Mouse (Mus musculus) cortical plate, adult 2 months (tissue): Measurements from ENCODE around the gene Hjurp.

ENCODE experiments used
- CTCF ChIP-seq: fragments of 200-500 bp; IDR thresholded peaks from 2 replicates; pipeline ENCODE4 v1.5.1; 2011; ENCODE audit warnings: mild to moderate bottlenecking, control low read depth, low read length; ENCODE audit not compliant: insufficient read depth; ENCODE audit errors: extremely low read depth
- POLR2A ChIP-seq: fragments of 200-500 bp; IDR thresholded peaks from 2 replicates; pipeline ENCODE4 v1.6.1; 2011; ENCODE audit warnings: mild to moderate bottlenecking, low read length, control low read depth; ENCODE audit not compliant: insufficient read depth; ENCODE audit errors: extremely low read depth

GRCm38 (mm10) chr1:88284228-88284945, 7.0 kb upstream of the Hjurp start:
- no peak for TF ChIP-seq POLR2A
- no peak for TF ChIP-seq CTCF
